Mouse (Mus musculus) thymus, postnatal 14 days (tissue): ENCODE results near the gene Mtr.
A peak's percentile ranks its signal among the peaks of the same experiment; 100 is the strongest.

Source experiments
- DNase-seq: peaks from one replicate; pipeline ENCODE4 v3.0.0; 2021

The Mtr gene

GRCm38 (mm10) chr13:12232141-12232540 is 25.8 kb downstream of the Mtr start:
- no peak for DNase-seq

GRCm38 (mm10) chr13:12228248-12228647 is 29.7 kb downstream of the Mtr start:
- no peak for DNase-seq

GRCm38 (mm10) chr13:12227606-12228005 is 30.3 kb downstream of the Mtr start:
- DNase-seq = no peak

- no peak for DNase-seq
These were observed 39.3 kb downstream of the Mtr start for GRCm38 (mm10) chr13:12218603-12219002.

DNA sequence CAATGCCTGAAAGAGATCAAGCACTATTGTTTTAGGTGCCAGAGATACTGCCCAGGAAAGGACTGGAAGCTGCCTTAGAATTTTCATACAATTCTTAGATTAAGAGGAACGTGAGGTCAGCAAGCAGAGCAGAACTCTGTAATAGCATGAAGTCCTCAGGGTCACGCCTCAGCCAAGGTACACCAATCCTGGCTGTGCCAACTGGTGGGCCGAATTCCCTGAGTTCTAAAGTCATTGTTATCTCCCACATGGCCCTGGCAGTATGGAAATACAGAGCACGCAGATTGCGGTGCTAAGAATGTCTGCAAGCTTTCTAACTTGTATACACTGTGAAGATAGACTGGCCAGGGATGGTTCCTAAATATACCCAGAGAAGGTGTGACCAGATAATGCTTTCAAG is 43.0 kb downstream of the Mtr start:
- DNase-seq = no peak

- DNase-seq = no peak
These were observed 46.9 kb downstream of the Mtr start for GRCm38 (mm10) chr13:12211058-12211457.

DNA sequence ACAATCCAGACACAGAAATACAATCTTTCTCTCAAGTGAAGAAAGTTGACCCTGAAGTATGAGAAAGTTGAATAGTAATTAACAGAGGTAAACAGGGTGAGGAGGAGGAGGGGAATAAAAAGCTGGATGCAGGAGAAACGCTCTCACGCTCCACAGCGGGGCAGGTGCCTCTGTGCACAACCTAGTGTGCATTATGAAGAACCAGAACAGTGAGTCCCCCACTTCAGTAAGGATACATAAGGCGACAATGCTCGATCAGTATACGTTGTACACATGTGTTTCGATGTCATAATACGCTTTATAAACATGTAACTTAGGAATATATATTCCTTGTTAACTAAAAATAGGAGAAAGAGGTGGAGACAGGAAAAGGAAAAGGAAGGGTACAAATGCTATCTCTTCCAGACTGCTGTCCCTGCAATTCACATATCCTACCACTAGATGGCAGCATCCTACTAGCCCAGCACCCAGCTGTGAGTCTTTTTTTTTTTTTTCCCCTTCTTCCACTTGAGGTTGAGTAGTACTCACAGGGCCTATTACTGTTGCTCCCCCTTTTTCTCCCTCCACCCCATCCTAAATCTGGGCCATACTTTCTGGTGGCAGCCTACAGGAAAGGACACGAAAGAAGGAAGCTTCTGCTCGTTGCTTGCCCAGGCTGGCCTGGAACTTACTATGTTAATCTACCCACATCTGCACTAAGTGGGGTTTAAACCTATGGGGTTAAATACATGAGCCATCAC is 47.7 kb downstream of the Mtr start:
- DNase-seq = peak; percentile 61

DNA sequence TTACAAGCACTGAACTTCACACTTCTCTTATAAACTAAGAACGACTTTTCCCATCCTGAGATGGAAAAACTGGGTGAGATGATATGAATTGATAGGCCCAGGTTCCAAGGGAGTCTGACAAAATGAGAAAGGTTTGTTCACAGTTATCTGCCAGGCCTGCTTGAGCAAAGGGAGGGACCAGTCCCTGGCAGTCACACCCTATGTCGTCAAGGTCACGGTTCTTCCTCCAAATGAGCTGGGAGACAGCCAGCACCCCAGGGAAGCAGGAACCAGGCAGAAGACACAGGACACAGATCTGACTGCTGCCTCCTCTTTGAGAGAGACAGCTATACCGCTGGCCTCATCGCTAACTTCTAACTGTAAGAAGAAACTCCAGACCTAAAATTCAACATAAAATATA is 57.5 kb downstream of the Mtr start:
- DNase-seq = no peak

DNA sequence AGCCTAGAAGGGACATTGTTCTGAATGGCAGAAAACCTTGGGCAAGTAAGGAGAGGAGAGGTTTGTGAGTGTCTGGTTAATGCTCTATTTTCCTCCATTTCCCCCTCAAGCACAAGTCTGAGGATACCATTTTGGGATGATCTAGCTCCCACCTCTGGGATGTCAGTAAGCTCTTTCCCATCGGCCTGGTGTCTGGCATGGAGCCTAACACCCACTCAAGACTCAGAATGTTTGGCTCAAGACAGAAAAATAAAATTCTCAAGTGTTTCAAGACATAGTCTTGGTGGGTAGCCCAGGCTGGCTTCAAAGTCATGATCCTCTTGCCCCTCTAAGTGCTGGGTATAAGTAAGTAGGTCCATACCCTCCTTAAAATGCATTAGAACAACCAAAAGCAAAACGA is 59.4 kb downstream of the Mtr start:
- no peak for DNase-seq

DNA sequence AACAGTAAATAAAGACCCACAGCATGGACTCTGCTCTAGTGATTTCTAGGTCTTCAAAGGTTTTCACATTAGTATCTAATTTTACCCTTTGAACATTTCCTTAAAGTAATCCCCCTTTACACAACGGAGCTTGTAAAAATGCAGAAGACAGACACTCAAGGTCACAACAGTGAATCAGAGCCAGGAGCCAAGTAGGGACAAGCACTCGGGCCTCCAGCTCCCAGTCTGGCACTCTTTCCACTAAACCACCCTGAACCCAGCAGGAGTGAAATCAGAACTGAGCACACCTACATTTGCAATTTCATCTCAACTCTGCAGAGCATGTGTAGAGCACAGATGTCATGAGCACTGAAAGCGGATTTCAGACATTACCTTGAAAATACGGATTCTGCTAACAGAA is 61.1 kb downstream of the Mtr start:
- DNase-seq = no peak

DNA sequence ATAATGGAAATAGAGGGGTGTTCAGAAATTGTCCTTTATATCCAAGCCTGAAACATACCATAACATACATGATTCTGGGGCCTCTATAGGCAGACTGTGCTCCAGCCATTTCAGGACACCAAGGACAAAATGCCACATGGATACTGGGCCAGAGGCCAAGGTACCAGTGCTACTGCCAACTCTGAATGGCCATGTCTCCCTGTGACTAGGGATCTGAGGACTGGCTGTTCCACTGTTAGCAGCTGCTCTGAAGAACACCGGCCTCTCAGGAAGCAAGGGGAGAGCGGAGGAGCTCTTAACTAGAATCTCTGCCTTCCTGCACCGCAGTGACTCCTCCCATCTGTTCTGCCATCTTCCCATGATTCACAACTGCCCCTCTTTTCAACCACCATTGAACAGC is 61.9 kb downstream of the Mtr start:
- no peak for DNase-seq

DNA sequence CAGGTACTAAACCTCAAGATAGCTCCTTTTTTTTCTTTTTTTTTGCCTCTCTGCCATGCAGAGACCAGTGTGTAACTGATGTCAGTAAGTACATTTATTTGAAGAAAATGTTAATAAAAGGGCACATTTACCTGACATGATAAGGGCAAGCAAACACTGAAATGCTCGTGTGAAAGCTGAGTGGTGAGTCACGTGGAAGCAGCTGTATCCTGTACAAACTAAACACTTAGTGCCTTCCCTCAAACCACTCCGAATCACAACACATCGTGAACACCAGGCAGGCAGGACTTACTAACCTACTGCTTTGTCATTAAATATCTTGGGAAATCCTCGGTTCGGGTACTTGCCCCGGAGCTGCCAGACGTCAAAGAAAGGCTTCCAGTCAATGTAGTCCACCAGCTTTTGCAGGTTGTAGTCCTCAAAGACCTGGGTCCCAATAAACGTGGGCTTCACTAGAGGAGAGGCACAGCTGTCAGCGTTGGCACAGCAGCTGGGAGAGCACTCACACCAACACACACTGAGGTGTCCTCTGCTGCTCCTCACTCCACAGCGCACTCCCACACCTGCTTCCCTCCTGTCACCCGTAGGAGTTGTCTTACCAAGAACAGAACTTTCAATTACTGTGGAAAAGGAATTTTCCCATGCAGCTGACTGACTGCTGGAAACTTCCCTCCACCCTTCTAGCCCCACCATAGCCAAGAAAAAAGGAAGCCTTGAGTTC is 62.8 kb downstream of the Mtr start:
- no peak for DNase-seq

GRCm38 (mm10) chr13:12189219-12189618 is 68.7 kb downstream of the Mtr start:
- no peak for DNase-seq

DNA sequence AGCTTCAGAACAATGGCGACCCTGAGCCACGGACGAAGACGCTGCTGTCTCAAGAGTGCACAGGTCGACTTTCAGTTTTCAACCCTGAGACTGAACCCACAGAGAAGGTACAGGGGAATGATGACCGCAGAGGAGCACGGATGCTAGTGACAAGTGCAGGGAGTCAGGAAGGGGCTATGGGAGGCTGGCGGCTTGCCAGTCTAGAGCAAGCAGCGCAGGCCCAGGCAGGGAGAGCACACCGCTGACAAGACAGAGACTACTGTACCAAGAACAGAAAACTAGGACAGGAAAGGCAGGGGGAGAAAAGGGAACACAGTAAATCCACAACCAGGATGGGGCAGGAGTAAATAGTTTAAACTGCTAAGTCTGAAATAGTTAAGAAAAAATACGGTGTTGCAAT is 69.1 kb downstream of the Mtr start:
- no peak for DNase-seq

GRCm38 (mm10) chr13:12179481-12179880 is 78.4 kb downstream of the Mtr start:
- DNase-seq = no peak

DNA sequence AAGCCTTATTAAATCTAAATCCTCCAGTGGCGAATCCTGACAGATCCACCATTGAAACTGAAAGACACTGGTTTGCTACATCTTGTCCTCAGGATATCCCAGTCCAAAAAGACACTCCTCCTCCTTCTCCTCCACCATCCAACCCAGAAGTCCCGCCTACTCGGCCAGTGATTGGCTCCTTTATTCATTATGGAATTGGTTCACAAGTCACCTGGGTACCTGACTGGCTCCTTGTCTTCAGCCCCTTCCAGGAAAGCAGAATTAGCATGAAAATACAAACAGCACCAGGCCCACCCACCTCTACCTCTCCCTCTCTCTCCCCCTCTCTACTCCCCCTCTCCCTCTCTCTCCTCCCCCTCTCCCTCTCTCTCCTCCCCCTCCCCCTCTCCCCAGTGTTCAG is 81.2 kb downstream of the Mtr start:
- DNase-seq = no peak

DNA sequence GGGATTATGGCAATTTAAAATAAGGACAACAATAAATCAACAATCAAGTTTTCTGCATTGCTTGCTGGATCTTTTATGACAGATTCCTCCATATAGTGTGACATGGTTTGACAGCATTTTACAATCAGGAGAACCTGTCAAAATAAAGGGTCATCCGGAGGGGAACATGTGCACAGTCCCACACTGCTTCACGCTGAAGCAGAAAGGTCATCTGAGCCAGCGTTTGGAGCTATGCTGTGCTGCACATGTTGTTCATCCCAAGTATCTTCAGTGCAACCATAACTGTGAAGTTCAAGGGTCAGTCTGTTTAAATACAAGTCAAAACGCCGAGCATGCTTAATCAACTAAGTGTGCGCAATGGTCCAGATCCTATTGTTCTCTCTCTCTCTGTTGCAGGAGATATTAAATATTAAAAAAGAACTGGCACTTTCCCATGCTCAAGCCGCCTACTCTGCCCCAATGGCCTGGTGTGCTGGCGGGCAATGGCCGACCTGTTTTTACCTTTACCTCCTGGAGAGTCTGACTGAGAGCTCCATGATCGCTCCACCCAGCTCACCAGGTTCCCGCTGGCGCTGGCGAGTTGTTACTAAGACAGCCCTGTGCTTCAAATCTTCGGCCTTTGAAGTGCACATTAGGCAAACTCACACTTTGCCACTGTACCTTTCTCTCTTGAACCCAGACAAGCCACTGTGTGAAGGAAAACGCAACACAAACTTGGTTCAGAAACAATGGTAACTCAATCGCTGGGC is 81.8 kb downstream of the Mtr start:
- DNase-seq = no peak

GRCm38 (mm10) chr13:12167276-12167675 is 90.6 kb downstream of the Mtr start:
- no peak for DNase-seq

DNA sequence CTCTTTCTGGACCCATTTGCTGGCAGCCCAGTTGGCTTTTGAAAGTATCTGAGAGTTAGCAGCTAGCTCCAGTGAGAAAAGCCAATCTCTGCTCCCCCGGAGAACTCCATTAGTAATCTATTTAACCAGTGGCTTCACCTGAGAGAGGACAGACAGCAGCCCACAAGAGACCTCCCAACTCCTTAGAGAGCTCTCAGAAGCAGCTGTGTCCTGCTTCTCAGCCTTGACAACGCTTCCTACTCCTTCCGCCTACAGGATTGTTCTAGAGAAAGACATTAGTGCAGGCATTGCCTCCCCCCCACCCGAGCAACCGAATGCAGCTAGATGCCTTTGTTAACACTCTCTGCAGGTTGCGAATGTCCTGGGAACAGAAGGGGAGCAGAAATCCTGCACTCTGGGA is 91.5 kb downstream of the Mtr start:
- no peak for DNase-seq

- no peak for DNase-seq
These were observed 92.4 kb downstream of the Mtr start for GRCm38 (mm10) chr13:12165461-12166058.

DNA sequence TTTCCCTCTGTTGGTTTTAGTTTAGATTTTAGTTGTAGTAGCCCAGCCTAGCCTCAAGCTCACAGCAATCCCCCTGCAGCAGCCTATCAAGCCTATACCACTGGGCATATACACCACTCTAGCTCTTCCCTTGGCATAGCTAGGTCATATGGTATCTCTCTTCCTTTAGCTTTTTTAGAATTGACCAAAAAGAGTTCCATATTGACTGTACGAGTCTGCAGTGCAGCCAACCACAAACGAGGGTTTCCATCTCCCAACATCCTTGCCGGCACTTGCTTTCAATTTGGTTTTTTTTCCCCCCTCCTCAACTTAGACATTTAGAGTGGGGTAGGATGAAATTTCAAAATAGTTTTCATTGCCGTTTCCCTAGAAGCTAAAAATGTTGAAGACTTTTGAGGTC is 95.5 kb downstream of the Mtr start:
- DNase-seq = no peak

DNA sequence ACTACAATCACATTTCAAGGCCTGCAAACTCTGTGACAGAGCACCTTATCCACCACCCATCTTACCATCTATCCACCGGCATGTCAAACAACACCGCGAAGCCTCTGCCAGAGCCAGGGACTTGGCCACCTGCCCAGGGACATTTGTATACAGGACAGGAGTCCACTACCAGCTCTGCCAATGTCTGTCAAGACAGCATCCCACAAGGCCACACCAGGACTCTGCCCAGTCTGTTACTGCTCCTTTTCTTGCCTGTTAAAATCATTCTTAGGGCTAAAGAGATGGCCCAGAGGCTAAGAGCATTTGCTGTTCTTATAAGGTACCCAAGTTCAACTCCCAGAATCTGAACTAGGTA is 97.8 kb downstream of the Mtr start:
- no peak for DNase-seq

GRCm38 (mm10) chr13:12159288-12160120 is 98.4 kb downstream of the Mtr start:
- no peak for DNase-seq
